Mouse (Mus musculus) kidney, adult 2 months (tissue): ENCODE data around the gene Higd1b.

ENCODE experiments used
- CTCF ChIP-seq: fragments of 200-500 bp; conservative IDR thresholded peaks from 2 replicates; pipeline ENCODE4 v1.5.1; 2011; ENCODE audit warnings: low read depth, mild to moderate bottlenecking, control low read depth, low read length, moderate library complexity, mixed read lengths; ENCODE audit not compliant: insufficient read depth, insufficient read length
- POLR2A ChIP-seq: fragments of 200-500 bp; IDR thresholded peaks from one replicate; pipeline ENCODE4 v1.6.1; 2011; ENCODE audit warnings: low read depth, low read length, control low read depth

- TF ChIP-seq CTCF (peak; percentile 79), POLR2A (no peak)
Measured at GRCm38 (mm10) chr11:102851883-102852282, 16.2 kb downstream of the Higd1b start.
